Mouse (Mus musculus) CH12.LX (cell line): Measurements from ENCODE around the gene Adamtsl3. TPM values are rescaled to one million over a fixed set of nuclear protein-coding genes. Genes with fewer than 3 reads are reported as not detected.
A peak's percentile ranks its signal among the peaks of the same experiment; 100 is the strongest.

Experiments
- DNase-seq: peaks from one replicate; pipeline ENCODE4 v3.0.0-alpha.2; 2013; ENCODE audit errors: extremely low read depth
- H3K27ac ChIP-seq: 2 replicates; pipeline ENCODE4 v1.5.1; 2012; ENCODE audit warnings: low read depth, mild to moderate bottlenecking, control low read depth, moderate library complexity; ENCODE audit not compliant: insufficient read depth
- H3K27me3 ChIP-seq: replicated peaks from 2 replicates; pipeline ENCODE3; 2012; ENCODE audit warnings: inconsistent platforms
- H3K36me3 ChIP-seq, 2 experiments: replicated peaks in 1 of 2; 2 replicates each; pipeline versions ENCODE3 to v1.6.1; 2012; ENCODE audit warnings: inconsistent platforms in 1 of 2, low read length in 1 of 2, mild to moderate bottlenecking in 1 of 2, mixed read lengths in 1 of 2, moderate library complexity in 1 of 2; ENCODE audit not compliant: control insufficient read depth in 1 of 2, insufficient read depth in 1 of 2
- H3K4me1 ChIP-seq, 2 experiments: 2 replicates each; pipeline ENCODE4 v1.6.1; 2012; ENCODE audit warnings: inconsistent platforms in 1 of 2, moderate library complexity in 1 of 2; ENCODE audit not compliant: insufficient read depth in 2 of 2, control insufficient read depth in 1 of 2
- H3K4me2 ChIP-seq: 2 replicates; pipeline ENCODE4 v1.6.1; 2012; ENCODE audit warnings: low read depth, mild to moderate bottlenecking, control low read depth; ENCODE audit not compliant: poor library complexity, insufficient read depth, severe bottlenecking
- H3K4me3 ChIP-seq, 3 experiments: fragments of 150-350 bp in 1 of 3; sonication (generic) in 1 of 3; replicated peaks in 1 of 3; 2 replicates each; pipeline versions ENCODE3 to v1.5.1; 2011 to 2012; ENCODE audit warnings: low read depth in 2 of 3, low read length in 2 of 3, mild to moderate bottlenecking in 2 of 3, moderate library complexity in 2 of 3, control low read depth in 1 of 3, improper control_type of control experiment in 1 of 3, inconsistent platforms in 1 of 3, mixed read lengths in 1 of 3; ENCODE audit not compliant: poor library complexity in 1 of 3
- H3K79me2 ChIP-seq: replicated peaks from 2 replicates; pipeline ENCODE4 v1.6.1; 2012; ENCODE audit warnings: mild to moderate bottlenecking, moderate library complexity; ENCODE audit not compliant: control insufficient read depth, poor library complexity, insufficient read depth, severe bottlenecking; ENCODE audit errors: extremely low read depth
- H3K9ac ChIP-seq: 2 replicates; pipeline ENCODE4 v1.6.1; 2012; ENCODE audit warnings: low read depth, mild to moderate bottlenecking, control low read depth, moderate library complexity; ENCODE audit not compliant: insufficient read depth
- H3K9me3 ChIP-seq: replicated peaks from 2 replicates; pipeline ENCODE3; 2012; ENCODE audit warnings: low read length, inconsistent platforms, mixed read lengths
- BHLHE40 ChIP-seq: IDR thresholded peaks from 2 replicates; pipeline ENCODE4 v1.6.1; 2011; ENCODE audit warnings: mild to moderate bottlenecking, low read depth, low read length, improper control_type of control experiment
- E2F4 ChIP-seq: IDR thresholded peaks from 2 replicates; pipeline ENCODE4 v1.6.1; 2011; ENCODE audit warnings: low read depth, low read length, improper control_type of control experiment; ENCODE audit not compliant: insufficient replicate concordance
- ELF1 ChIP-seq: IDR thresholded peaks from 2 replicates; pipeline ENCODE4 v1.6.1; 2014; ENCODE audit warnings: low read depth, mild to moderate bottlenecking, inconsistent platforms, low read length, improper control_type of control experiment
- EP300 ChIP-seq: IDR thresholded peaks from 2 replicates; pipeline ENCODE4 v1.6.1; 2011; ENCODE audit warnings: low read length, improper control_type of control experiment
- MAZ ChIP-seq: IDR thresholded peaks from 2 replicates; pipeline ENCODE4 v1.6.1; 2012; ENCODE audit warnings: low read depth, mild to moderate bottlenecking, inconsistent platforms, low read length, improper control_type of control experiment, moderate library complexity
- MEF2A ChIP-seq: IDR thresholded peaks from 2 replicates; pipeline ENCODE4 v1.6.1; 2014; ENCODE audit warnings: low read depth, mild to moderate bottlenecking, inconsistent platforms, low read length, improper control_type of control experiment, borderline replicate concordance
- MXI1 ChIP-seq: IDR thresholded peaks from 2 replicates; pipeline ENCODE4 v1.6.1; 2011; ENCODE audit warnings: mild to moderate bottlenecking, low read depth, low read length, improper control_type of control experiment
- MYC ChIP-seq: IDR thresholded peaks from 2 replicates; pipeline ENCODE4 v1.6.1; 2011; ENCODE audit warnings: low read depth, mild to moderate bottlenecking, improper control_type of control experiment, low read length
- NELFE ChIP-seq: IDR thresholded peaks from 2 replicates; pipeline ENCODE4 v1.6.1; 2011; ENCODE audit warnings: low read depth, low read length, improper control_type of control experiment
- POLR2A ChIP-seq: IDR thresholded peaks from 2 replicates; pipeline ENCODE4 v1.6.1; 2011; ENCODE audit warnings: low read depth, mild to moderate bottlenecking, improper control_type of control experiment, low read length
- SIN3A ChIP-seq: IDR thresholded peaks from 2 replicates; pipeline ENCODE4 v1.6.1; 2012; ENCODE audit warnings: low read length, improper control_type of control experiment, inconsistent platforms
- TCF12 ChIP-seq: IDR thresholded peaks from 2 replicates; pipeline ENCODE4 v1.6.1; 2014; ENCODE audit warnings: low read depth, mild to moderate bottlenecking, inconsistent platforms, low read length, improper control_type of control experiment
- ZC3H11A ChIP-seq: IDR thresholded peaks from 2 replicates; pipeline ENCODE4 v1.6.1; 2012; ENCODE audit warnings: low read depth, mild to moderate bottlenecking, inconsistent platforms, low read length, improper control_type of control experiment
- ZKSCAN1 ChIP-seq: IDR thresholded peaks from 2 replicates; pipeline ENCODE4 v1.6.1; 2012; ENCODE audit warnings: low read depth, inconsistent platforms, low read length, improper control_type of control experiment, borderline replicate concordance
- ZMIZ1 ChIP-seq: IDR thresholded peaks from 2 replicates; pipeline ENCODE4 v1.6.1; 2012; ENCODE audit warnings: low read depth, mild to moderate bottlenecking, inconsistent platforms, low read length, improper control_type of control experiment
- dilution Hi-C: fragments of 300-500 bp; cut with MboI; formaldehyde crosslinking; loops from 2 replicates; pipeline ENCODE4 v1.14.3; 2020; ENCODE audit warnings: low sequenced_read_pairs; ENCODE audit not compliant: extremely low pct_unique_long_range_greater_than_20kb, extremely low pct_ligation_motif_present
- in situ Hi-C: fragments of 300-500 bp; cut with MboI; formaldehyde crosslinking; loops from 3 replicates; pipeline ENCODE4 v1.14.3; 2019; ENCODE audit warnings: low sequenced_read_pairs, low pct_ligation_motif_present, low pct_unique_long_range_greater_than_20kb, mixed read lengths
- polyA plus RNA-seq: library from polyadenylated mRNA; unstranded; fragments of >175 nt; gene quantifications from 2 replicates; pipeline ENCODE4 v1.2.1, GENCODE M21; 2012; ENCODE audit warnings: low read depth; ENCODE audit not compliant: insufficient read length
- total RNA-seq, 2 experiments: library from RNA; depleted of rRNA; stranded (reverse); fragments of 300-350 nt in 1 of 2; fragments of >200 nt in 1 of 2; gene quantifications; 2 replicates each; pipeline ENCODE4 v1.2.3; 2012 to 2014

Gene Adamtsl3
- total and polyA plus RNA-seq, 3 experiments: not detected

DNA sequence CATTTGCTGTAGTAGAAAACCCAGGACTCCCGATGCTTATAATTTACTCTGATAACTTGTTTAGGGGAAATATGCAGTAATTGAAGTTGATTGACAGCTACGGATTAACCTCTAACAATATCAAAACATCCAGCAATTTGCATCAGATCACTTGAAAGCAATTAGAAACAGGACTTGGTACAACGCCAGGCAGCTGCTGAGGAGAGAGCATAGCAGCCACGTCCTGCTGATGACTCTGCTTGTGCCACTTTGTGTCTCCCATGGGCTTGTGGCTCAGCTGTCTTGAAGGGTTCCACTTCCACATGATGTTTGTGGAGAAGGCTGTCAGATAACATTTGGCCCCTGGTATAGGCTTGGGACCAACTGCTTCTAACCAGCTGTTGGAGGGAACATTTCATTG, 27.1 kb upstream of the Adamtsl3 start:
- Histone ChIP-seq H3K9ac (no peak overlapping the region), H3K4me2 (no peak overlapping the region), H3K27me3 (peaks cover 6% of the 10 kb centered on the region), H3K4me3 (no peak overlapping the region), H3K9me3 (no peaks in the 10 kb centered on the region), H3K36me3 (no peaks in the 10 kb centered on the region), H3K4me1 (no peaks in the 10 kb centered on the region), H3K27ac (no peak overlapping the region), H3K79me2 (no peaks in the 10 kb centered on the region)
- no peak for DNase-seq
- TF ChIP-seq ZC3H11A (no peak), NELFE (no peak), MXI1 (no peak), EP300 (no peak), TCF12 (no peak), POLR2A (no peak), MAZ (no peak), ELF1 (no peak), MYC (no peak), SIN3A (no peak), E2F4 (no peak)
- dilution Hi-C loops: no loop called here
- in situ Hi-C loops: no loop called here

- no peaks in the 10 kb centered on the region for H3K79me2 ChIP-seq
- H3K27ac ChIP-seq: no peak overlapping the region
- peaks cover 0 to 4% of the 10 kb centered on the region in 2 experiments; a peak in 1 of 4 replicates for H3K4me1 ChIP-seq
- TF ChIP-seq BHLHE40 (peak; percentile 57), ZKSCAN1 (no peak)
- H3K4me3 ChIP-seq: peak overlapping the region in 1 of 3 experiments; percentile 31
- dilution Hi-C loops (no loop called here), in situ Hi-C loops (no loop called here)
- H3K27me3 ChIP-seq: peaks cover 3% of the 10 kb centered on the region
- no peak for DNase-seq
- no peak overlapping the region for H3K9ac ChIP-seq
- H3K9me3 ChIP-seq: no peaks in the 10 kb centered on the region
- H3K36me3 ChIP-seq: no peaks in the 10 kb centered on the region
- peak overlapping the region; percentile 31 for H3K4me2 ChIP-seq
Measured at GRCm38 (mm10) chr7:82318515-82318914, 17.0 kb upstream of the Adamtsl3 start.

DNA sequence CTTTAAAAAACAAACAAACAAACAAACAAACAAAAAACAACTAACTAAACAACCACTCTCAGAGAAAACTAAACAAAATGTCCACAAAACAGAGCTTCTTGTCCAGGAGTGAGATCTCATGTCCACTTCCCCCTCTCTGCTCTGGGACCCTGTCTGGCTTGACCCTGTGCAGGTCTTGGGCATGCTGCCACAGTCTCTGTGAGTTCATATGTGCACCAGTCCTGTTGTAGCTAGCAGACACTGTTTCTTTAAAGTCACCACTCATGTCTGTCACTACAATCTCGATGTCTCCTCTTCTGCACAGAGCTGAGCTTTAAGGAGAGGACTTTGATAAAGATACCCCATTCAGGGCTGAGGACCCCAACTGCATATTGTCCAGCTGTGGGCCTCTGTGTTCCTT, 8.9 kb upstream of the Adamtsl3 start:
- in situ Hi-C loops: no loop called here
- TF ChIP-seq MAZ: no peak
- TF ChIP-seq ZC3H11A: no peak
- TF ChIP-seq ZMIZ1: no peak
- no peak for TF ChIP-seq MEF2A
- TF ChIP-seq, all 38 proteins: peak for 0
- Histone ChIP-seq H3K4me1 (peaks cover 0 to 7% of the 10 kb centered on the region in 2 experiments; a peak in 1 of 4 replicates), H3K27me3 (peaks cover 7% of the 10 kb centered on the region), H3K9me3 (no peaks in the 10 kb centered on the region), H3K4me3 (no peak overlapping the region), H3K79me2 (no peaks in the 10 kb centered on the region), H3K9ac (no peak overlapping the region), H3K36me3 (no peaks in the 10 kb centered on the region), H3K4me2 (no peak overlapping the region), H3K27ac (no peak overlapping the region)
- DNase-seq: no peak
- dilution Hi-C loops: no loop called here
